24 mouse cellular contexts compared by ENCODE assay signal in genomic region chr2:118371841-118372240, GRCm38 (mm10). TPM values are rescaled to one million over a fixed set of nuclear protein-coding genes. Genes with fewer than 3 reads are reported as not detected.
DNase-seq lines count a peak whose midpoint lies in the region; ATAC-seq and TF ChIP-seq lines count a peak whose summit lies in the region.
"Had no signal": no experiment of that assay in that cellular context is flagged by ENCODE, and none has a peak within 500 bp of the region (broad histone marks: within the 10 kb centered on the region; RNA-seq: fewer than 3 reads in every experiment).

No protein-coding gene starts in this region.

- TF ChIP-seq EP300 in lung, postnatal 0 days (IDR thresholded peaks at IDR 0.05): no peak

- TF ChIP-seq CTCF in lung, postnatal 0 days (IDR thresholded peaks at IDR 0.05): no peak

- H3K9ac ChIP-seq in hindbrain, embryonic 16.5 days (ENCODE audit: low read depth, low read length): no peak overlapping the region
- no peak overlapping the region for H3K9ac ChIP-seq in lung, postnatal 0 days (replicated peaks; ENCODE audit: low read depth)
- H3K9ac ChIP-seq in heart, embryonic 11.5 days (ENCODE audit: low read depth, low read length): no peak overlapping the region
- H3K9ac ChIP-seq: embryonic facial prominence, embryonic 12.5 days; liver, embryonic 14.5 days had no signal

- 0 out of 2 replicates have a peak overlapping the region, but pooled peaks have one; percentile 14 for H3K4me3 ChIP-seq in hindbrain, embryonic 16.5 days (ENCODE audit: low read length)
- H3K4me3 ChIP-seq in hindbrain, embryonic 10.5 days: no peak overlapping the region
- no peak overlapping the region for H3K4me3 ChIP-seq in lung, postnatal 0 days (ENCODE audit: low read depth, low read length)
- no peak overlapping the region for H3K4me3 ChIP-seq in heart, embryonic 11.5 days (ENCODE audit: low read depth, low read length)

- ATAC-seq in hindbrain, embryonic 16.5 days: no peak
- ATAC-seq in lung, postnatal 0 days: no peak
- ATAC-seq in heart, embryonic 11.5 days (replicated peaks; ENCODE audit: insufficient number of reproducible peaks, low FRiP score, low TSS enrichment): no peak
- ATAC-seq: intestine, postnatal 0 days had no signal

- no peaks in the 10 kb centered on the region for H3K9me3 ChIP-seq in hindbrain, embryonic 16.5 days (ENCODE audit: control insufficient read depth, low read length)
- no peaks in the 10 kb centered on the region for H3K9me3 ChIP-seq in hindbrain, embryonic 10.5 days
- no peaks in the 10 kb centered on the region for H3K9me3 ChIP-seq in lung, postnatal 0 days (ENCODE audit: low read length)
- H3K9me3 ChIP-seq in heart, embryonic 11.5 days (replicated peaks; ENCODE audit: control insufficient read depth, low read length): no peaks in the 10 kb centered on the region
- H3K9me3 ChIP-seq: embryonic facial prominence, embryonic 12.5 days; forebrain, embryonic 12.5 days; heart, embryonic 12.5 days; midbrain, embryonic 10.5 days had no signal

- H3K27ac ChIP-seq in hindbrain, embryonic 16.5 days (ENCODE audit: low read depth, low read length): no peak overlapping the region
- H3K27ac ChIP-seq in hindbrain, embryonic 10.5 days: no peak overlapping the region
- H3K27ac ChIP-seq in lung, postnatal 0 days (ENCODE audit: low read length): no peak overlapping the region
- H3K27ac ChIP-seq in heart, embryonic 11.5 days (ENCODE audit: low read depth, low read length): no peak overlapping the region
- H3K27ac ChIP-seq: embryonic facial prominence, embryonic 12.5 days; forebrain, embryonic 12.5 days; liver, embryonic 14.5 days; midbrain, embryonic 10.5 days had no signal

- peaks cover 10% of the 10 kb centered on the region for H3K4me1 ChIP-seq in hindbrain, embryonic 16.5 days (ENCODE audit: control insufficient read depth, insufficient read depth, low read depth, low read length)
- peaks cover 18% of the 10 kb centered on the region for H3K4me1 ChIP-seq in hindbrain, embryonic 10.5 days (replicated peaks)
- peaks cover 11% of the 10 kb centered on the region; the same call in 1 of the 2 replicates for H3K4me1 ChIP-seq in lung, postnatal 0 days (ENCODE audit: insufficient read depth, low read depth, low read length)
- peaks cover 5% of the 10 kb centered on the region for H3K4me1 ChIP-seq in heart, embryonic 11.5 days (ENCODE audit: control insufficient read depth, insufficient read depth, low read length)

- no peaks in the 10 kb centered on the region for H3K36me3 ChIP-seq in hindbrain, embryonic 16.5 days (ENCODE audit: control insufficient read depth, insufficient read depth, low read length)
- no peaks in the 10 kb centered on the region for H3K36me3 ChIP-seq in hindbrain, embryonic 10.5 days
- H3K36me3 ChIP-seq in lung, postnatal 0 days (ENCODE audit: insufficient read depth, low read length): no peaks in the 10 kb centered on the region
- no peaks in the 10 kb centered on the region for H3K36me3 ChIP-seq in heart, embryonic 11.5 days (ENCODE audit: control insufficient read depth, insufficient read depth, low read length)
- H3K36me3 ChIP-seq: embryonic facial prominence, embryonic 12.5 days; forebrain, embryonic 12.5 days; heart, embryonic 12.5 days; midbrain, embryonic 10.5 days had no signal

- WGBS in hindbrain, embryonic 16.5 days: 53% methylated on average over 1 of the region's 1 CpGs
- 65% methylated on average over 1 of the region's 1 CpGs for WGBS in hindbrain, embryonic 10.5 days
- WGBS in lung, postnatal 0 days: 29% methylated on average over 1 of the region's 1 CpGs
- WGBS in heart, embryonic 11.5 days (ENCODE audit: insufficient replicate concordance): 43% methylated on average over 1 of the region's 1 CpGs

- peak overlapping the region; percentile 21; the same call in 1 of the 2 replicates for H3K4me2 ChIP-seq in hindbrain, embryonic 16.5 days (ENCODE audit: low read length)
- H3K4me2 ChIP-seq in lung, postnatal 0 days (replicated peaks; ENCODE audit: low read depth, low read length): no peak overlapping the region
- no peak overlapping the region for H3K4me2 ChIP-seq in heart, embryonic 11.5 days

- DNase-seq in hindbrain, embryonic 10.5 days (ENCODE audit: low spot score): no peak
- DNase-seq in lung, postnatal 0 days (ENCODE audit: low spot score): peak; percentile 37
- DNase-seq in lung, postnatal 14 days: no peak
- peak; percentile 54 for DNase-seq in Muller cell, postnatal 12 days (ENCODE audit: inconsistent ontology term)
- peak; percentile 41 for DNase-seq in fibroblast of lung, adult 2 months (ENCODE audit: low read depth)
- DNase-seq: adrenal gland, adult 8-10 months; B cell, adult 2 months; embryo, embryonic 11 days; gastrocnemius, postnatal 36 days; heart, adult 18-20 months; heart, postnatal 4 days; kidney, postnatal 4 days; liver; lung, adult 2 months; thymus, adult 2 months; thymus, postnatal 36 days had no signal

- H3K27me3 ChIP-seq in hindbrain, embryonic 16.5 days (replicated peaks; ENCODE audit: control insufficient read depth, insufficient read depth, low read length): no peaks in the 10 kb centered on the region
- H3K27me3 ChIP-seq in hindbrain, embryonic 10.5 days (ENCODE audit: insufficient read depth, poor library complexity, severe bottlenecking): peaks cover 68% of the 10 kb centered on the region
- H3K27me3 ChIP-seq in lung, postnatal 0 days (replicated peaks; ENCODE audit: insufficient read depth, low read length): peaks cover 13% of the 10 kb centered on the region
- H3K27me3 ChIP-seq in heart, embryonic 11.5 days (ENCODE audit: control insufficient read depth, insufficient read depth, low read length): peaks cover 34% of the 10 kb centered on the region

RNA-seq across cellular contexts. Expression of gene Gpr176, which starts 1.4 kb away (rescaled TPM):
- polyA plus RNA-seq in hindbrain, embryonic 16.5 days (2015; fragmentation: Nextera tagmentation; extraction: Ambion mirVana): 8.6 and 9.6 TPM in 2 replicates
- 0.39 TPM in 2 replicates for polyA plus RNA-seq in hindbrain, embryonic 10.5 days (2016; fragmentation: Nextera tagmentation; extraction: Ambion mirVana)
- 0.18 and 0.26 TPM in 2 replicates for polyA plus RNA-seq in lung, postnatal 0 days (2015; fragmentation: Nextera tagmentation; extraction: Ambion mirVana)
- 0.06 TPM in 1 of 2 replicates, not detected in the other for polyA plus RNA-seq in heart, embryonic 11.5 days (2014; fragmentation: Nextera tagmentation; extraction: Ambion mirVana)

RNA-seq across cellular contexts. Expression of gene Eif2ak4, which starts 16.6 kb away (rescaled TPM):
- polyA plus RNA-seq in hindbrain, embryonic 16.5 days (2015; fragmentation: Nextera tagmentation; extraction: Ambion mirVana): 8.3 and 9.3 TPM in 2 replicates
- 11.4 and 14.2 TPM in 2 replicates for polyA plus RNA-seq in hindbrain, embryonic 10.5 days (2016; fragmentation: Nextera tagmentation; extraction: Ambion mirVana)
- 5.2 and 6.2 TPM in 2 replicates for polyA plus RNA-seq in lung, postnatal 0 days (2015; fragmentation: Nextera tagmentation; extraction: Ambion mirVana)
- 9.0 and 9.7 TPM in 2 replicates for polyA plus RNA-seq in heart, embryonic 11.5 days (2014; fragmentation: Nextera tagmentation; extraction: Ambion mirVana)

Comparison
In these comparisons a context has a peak if more than half of its experiments do, and no peak if none do; other contexts are left out.
1. DNase-seq: peak in lung, postnatal 0 days (single experiment), Muller cell, postnatal 12 days (single experiment) and fibroblast of lung, adult 2 months (single experiment); none in hindbrain, embryonic 10.5 days (single experiment) and lung, postnatal 14 days (single experiment).